Mouse (Mus musculus) gastrocnemius, postnatal 4 days (tissue): ENCODE results near the gene Hes3. TPM values are rescaled to one million over a fixed set of nuclear protein-coding genes. Genes with fewer than 3 reads are reported as not detected.

ENCODE experiments used
- DNase-seq, 2 experiments: peaks; one replicate each; pipeline ENCODE4 v3.0.0; 2021 to 2022; ENCODE audit warnings: low spot score in 2 of 2, mixed read lengths in 2 of 2
- total RNA-seq, 2 experiments: library from RNA; stranded (reverse); gene quantifications; 2 replicates each; pipeline ENCODE4 v1.2.3; 2021

Hes3 gene
- total RNA-seq, 2 experiments from 2014 or later: not detected

- no peak for DNase-seq
Measured at GRCm38 (mm10) chr4:152307542-152307941, 16.1 kb upstream of the Hes3 start.

- no peak for DNase-seq
Measured at GRCm38 (mm10) chr4:152305991-152306390, 14.5 kb upstream of the Hes3 start.

- no peak for DNase-seq
Measured at GRCm38 (mm10) chr4:152304685-152305084, 13.2 kb upstream of the Hes3 start.

GRCm38 (mm10) chr4:152303172-152303571 lies 11.7 kb upstream of the Hes3 start:
- no peak for DNase-seq

- no peak for DNase-seq
Measured at GRCm38 (mm10) chr4:152302012-152302411, 10.6 kb upstream of the Hes3 start.

DNA sequence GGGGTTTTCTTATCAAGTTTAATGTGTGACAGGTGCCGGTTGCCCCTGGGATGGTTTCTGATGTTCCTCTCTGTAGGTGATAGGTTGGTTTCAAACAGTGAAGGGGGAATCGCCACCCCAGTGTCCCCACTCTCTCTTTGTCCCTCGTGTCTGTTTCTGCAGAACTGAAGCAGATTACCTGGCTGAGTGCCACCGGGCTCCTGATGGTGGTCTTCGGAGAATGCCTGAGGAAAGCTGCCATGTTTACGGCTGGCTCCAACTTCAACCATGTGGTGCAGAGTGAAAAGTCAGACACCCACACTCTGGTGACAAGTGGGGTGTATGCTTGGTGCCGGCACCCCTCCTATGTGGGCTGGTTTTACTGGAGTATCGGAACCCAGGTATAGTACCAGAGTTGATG lies 8.9 kb upstream of the Hes3 start:
- DNase-seq: no peak

DNA sequence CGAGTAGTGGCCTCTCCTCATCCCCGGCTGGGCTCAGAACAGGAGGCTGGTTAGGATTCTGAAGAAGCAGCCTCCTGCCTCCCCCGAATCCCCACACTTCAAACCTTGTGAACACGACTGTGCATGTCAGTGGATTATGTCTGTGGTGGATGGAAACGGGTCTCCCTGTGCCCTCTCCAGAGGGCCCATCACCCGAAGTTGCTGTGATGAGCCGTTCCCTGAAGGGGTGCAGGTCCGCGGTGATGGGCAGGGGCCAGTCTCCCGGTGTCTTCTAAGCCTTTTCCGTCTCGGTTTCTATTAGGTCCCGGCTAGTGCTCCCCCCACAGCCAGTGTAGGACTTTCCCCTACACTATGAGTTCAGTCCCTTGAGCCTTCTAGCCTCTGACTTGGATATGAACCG lies 7.4 kb upstream of the Hes3 start:
- no peak for DNase-seq

DNA sequence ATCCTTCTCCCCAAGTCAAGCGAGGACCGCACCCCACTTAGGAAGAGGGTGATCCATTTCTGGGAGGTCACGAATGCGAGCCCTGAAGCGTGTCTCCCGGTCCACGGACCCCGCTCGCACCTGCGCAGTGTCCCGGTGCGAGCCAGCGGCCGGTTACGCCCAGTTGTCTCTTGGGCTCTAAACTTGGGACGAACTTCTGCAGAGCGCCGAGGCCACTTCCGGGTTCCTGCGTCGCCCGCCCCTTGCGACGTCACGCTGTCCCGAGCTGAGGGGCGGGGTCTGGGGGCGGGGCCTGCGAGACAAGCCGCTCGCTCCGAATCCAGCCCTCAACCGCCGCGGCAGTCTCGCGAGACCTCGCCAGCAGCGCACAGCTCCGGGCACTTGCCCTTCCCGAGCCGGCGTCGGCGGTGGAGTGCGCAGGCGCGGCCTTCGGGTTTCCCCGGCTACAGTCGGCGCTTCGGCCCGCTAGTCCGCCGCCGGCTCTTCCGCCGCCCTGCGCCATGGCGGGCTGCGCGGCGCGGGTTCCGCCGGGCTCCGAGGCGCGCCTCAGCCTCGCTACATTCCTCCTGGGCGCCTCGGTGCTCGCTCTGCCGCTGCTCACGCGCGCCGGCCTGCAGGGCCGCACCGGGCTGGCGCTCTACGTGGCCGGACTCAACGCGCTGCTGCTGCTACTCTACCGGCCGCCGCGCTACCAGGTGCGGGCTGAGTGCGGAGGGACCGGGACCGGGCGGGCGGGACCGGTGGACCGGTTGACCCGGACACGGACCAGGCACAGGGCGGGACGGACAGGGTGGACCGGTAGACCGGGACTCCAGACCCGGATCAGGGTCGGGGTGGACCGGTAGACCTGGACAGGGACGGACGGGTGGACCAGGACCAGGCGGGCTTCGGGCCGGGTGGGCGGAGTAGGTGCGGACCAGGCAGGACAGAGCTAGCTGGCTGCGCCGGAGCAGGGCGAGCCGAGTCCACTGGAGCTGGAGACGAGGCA lies 5.7 kb upstream of the Hes3 start, which contains the start of gene Icmt:
Gene Icmt, plus strand, starts transcription at position 354 of the 988 bp plus-strand sequence.
- DNase-seq: peak; percentile 100

- no peak for DNase-seq
Measured at GRCm38 (mm10) chr4:152296371-152296770, 4.9 kb upstream of the Hes3 start.

GRCm38 (mm10) chr4:152295916-152296315 lies 4.5 kb upstream of the Hes3 start:
- no peak for DNase-seq

DNA sequence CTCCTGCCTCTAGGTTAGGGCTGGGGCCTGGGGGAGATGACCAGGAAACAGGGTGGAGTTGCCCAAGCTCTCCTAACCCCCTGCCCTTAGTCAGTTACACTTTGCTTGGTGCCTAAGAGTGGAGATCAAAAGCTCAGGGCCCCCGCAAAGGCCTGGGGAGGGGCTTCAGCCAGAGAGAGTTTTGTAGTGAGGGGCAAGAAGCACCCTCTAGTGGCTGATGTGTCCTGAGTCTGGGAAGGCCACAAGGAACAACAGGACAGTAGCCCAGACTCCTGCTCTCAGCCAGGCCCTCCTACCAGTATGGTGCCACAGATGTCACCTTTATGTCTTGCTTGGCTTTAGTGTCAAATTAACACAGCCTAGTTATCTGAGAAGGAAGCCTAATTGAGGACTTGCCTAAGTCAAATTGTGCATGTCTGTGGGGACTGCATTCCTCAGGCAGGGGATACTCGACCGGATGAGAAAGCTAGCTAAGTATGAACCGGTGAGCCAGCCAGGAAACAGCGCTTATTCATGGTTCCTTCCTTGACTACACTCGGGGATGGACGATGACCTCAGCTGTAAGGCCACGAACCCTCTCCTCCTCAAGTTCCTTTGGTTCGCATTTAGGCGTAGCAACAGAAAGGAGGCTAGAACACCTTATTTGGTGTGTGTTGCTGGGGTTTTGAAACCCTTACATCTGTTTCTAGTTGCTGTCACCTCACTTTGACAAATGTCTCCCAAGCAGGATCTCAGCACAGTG lies 2.9 kb upstream of the Hes3 start:
- DNase-seq: no peak

DNA sequence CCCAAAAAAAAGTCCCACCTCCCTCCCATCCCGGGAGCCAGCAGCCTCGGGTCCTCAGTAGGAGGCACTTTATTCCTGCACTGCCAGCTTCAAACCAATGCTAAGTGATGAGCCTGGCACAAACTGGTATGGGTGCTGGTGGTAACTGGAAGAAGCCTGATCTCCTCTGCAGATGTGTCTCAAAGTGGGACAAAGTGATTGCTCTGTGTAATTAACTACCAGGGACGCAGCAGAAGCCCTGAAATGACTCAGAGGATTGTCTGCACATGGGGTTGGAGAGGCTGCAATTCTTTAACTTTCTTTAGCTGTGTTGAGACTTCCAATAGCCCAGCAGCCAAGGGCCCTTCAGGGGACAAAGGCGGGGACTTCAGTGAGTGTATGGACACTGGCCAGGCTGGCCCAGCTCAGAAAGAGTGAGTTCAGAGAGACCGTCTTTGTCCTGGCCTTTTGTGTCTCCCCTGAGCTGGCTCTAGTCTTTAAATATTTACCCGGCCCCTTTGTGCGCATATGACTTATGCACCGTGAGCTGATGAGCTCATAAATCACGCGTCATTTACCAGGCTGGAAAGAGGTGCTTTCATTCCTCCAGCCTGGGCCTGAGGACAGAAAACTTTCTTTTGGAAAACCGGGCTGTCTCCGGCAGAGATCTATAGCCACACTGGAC lies 772 bp upstream of the Hes3 start:
- no peak for DNase-seq

- DNase-seq: no peak
Measured at GRCm38 (mm10) chr4:152290991-152291390, 471 bp downstream of the Hes3 start.

DNA sequence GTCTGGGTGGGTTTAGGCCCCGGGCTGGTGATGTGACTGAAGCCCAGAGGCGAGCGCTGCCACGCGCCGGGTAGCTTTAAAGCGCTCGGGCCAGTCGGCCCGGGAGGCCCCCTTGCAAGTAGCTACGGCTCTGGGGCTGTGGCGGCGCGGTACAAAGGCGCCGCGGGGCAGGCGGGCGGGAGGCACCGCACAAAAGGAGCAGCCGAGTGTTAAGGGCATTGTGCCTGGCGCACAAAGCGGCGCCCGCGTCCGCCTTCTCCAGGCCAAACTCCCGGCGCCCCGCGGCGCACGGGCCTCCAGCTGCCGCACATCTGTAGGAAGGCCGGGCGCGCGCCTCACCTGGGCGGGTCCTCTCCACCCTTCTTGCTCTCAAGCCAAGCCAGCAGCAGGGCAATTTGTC lies 1.1 kb downstream of the Hes3 start:
- no peak for DNase-seq

GRCm38 (mm10) chr4:152288398-152288945 lies 3.0 kb downstream of the Hes3 start:
- DNase-seq: no peak

DNA sequence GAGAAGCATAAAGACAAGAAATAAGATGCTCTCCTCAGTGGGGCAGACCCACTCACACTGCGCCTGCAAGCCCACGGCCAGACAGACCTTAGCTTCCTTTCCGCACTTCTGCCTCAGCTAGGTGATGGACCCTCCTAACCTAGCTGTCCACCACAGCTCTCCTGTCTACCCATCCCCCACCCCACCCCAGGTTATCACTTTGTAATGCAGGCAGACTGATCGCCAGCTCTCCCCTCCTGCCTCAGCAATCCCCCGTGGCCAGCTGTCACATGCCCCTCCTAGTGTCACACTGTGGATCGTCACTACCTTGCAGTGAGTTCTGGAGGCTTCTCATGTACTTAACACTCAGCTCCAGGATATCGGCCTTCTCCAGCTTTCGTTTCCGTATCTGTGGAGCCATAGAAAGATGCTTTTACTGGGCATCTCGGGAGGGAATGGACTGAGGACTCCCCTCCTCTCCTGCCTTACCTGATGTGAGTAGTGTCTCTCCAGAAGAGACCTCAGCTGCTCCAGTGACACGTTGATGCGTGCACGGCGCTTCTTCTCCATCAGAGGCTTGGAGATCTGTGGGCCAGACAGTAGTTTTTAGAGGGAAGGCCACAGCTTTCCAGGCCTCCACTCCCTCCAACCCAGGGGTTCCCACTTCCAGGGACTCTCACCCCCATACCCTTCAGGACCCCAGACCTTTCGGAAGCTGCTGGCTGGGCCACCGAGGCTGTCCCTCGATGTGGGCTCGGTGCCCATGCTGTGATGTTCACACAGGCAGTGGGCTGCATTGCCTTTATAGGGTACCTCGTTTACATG lies 3.9 kb downstream of the Hes3 start:
- no peak for DNase-seq

- DNase-seq: peak; percentile 53 to 80
Measured at GRCm38 (mm10) chr4:152286887-152287286, 4.6 kb downstream of the Hes3 start.

- DNase-seq: no peak
Measured at GRCm38 (mm10) chr4:152286183-152286582, 5.3 kb downstream of the Hes3 start.

GRCm38 (mm10) chr4:152285505-152285904 lies 6.0 kb downstream of the Hes3 start:
- DNase-seq: peak in 1 of 2 experiments; percentile 62

GRCm38 (mm10) chr4:152283186-152283950 lies 8.1 kb downstream of the Hes3 start:
- peak; percentile 89 for DNase-seq
